Mouse (Mus musculus): ENCODE measurements around the gene Gm8332. TPM values are rescaled to one million over a fixed set of nuclear protein-coding genes. Genes with fewer than 3 reads are reported as not detected.

Gene Gm8332
- polyA plus RNA-seq (2012; rRNA removed), result not detected in 2 replicates

DNA sequence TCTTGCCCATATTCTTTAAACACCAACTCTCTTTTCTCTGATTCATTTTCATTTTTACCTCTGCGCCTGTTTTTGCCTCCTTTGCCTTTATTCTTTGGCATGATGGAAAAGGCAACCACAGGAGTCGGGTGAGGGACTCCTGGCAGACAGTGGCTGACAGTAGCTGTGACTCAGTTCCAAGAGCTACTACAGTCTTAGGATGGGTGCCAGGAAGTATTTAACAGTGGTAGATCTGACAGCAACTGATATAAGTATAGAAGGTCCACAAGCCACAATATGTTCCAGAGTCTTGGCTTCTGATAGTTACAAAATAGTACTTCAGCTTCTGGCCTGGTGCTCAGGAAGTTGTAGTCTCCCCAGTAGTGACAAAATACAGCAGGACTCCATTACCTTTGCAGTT, at the start of gene Gm8332:
Gene Gm8332 (minus strand): TSS at position 101 of the 400 bp plus-strand sequence.

GRCm38 (mm10) chr12:88274400-88274799, 24.5 kb upstream of the Gm8332 start, which contains the start of gene Gm5662:
Gene Gm5662, minus strand, starts transcription at chr12:88274500.

Other genes starting within 250 kb of the Gm8332 start
- gene Gm2075, start 238.3 kb downstream of the Gm8332 start, polyA plus RNA-seq (2012; rRNA removed), result not detected in 2 replicates
- not detected in 2 replicates for gene Gm6803, start 231.3 kb downstream of the Gm8332 start, polyA plus RNA-seq (2012; rRNA removed)
- gene Gm2056, start 223.1 kb downstream of the Gm8332 start, polyA plus RNA-seq (2012; rRNA removed), result not detected in 2 replicates
- gene Gm16368, start 166.4 kb downstream of the Gm8332 start, polyA plus RNA-seq (2012; rRNA removed), result not detected in 2 replicates
- not detected in 2 replicates for gene Gm10436, start 68.0 kb downstream of the Gm8332 start, polyA plus RNA-seq (2012; rRNA removed)
- gene Gm5662, start 24.4 kb upstream of the Gm8332 start, polyA plus RNA-seq (2012; rRNA removed), result not detected in 2 replicates
- gene Gm5039, start 73.9 kb upstream of the Gm8332 start, polyA plus RNA-seq (2012; rRNA removed), result not detected in 2 replicates
- 45.9 and 48.0 TPM in 2 replicates for gene Adck1, start 110.5 kb upstream of the Gm8332 start, polyA plus RNA-seq (2012; rRNA removed)